In the genomic region with DNA sequence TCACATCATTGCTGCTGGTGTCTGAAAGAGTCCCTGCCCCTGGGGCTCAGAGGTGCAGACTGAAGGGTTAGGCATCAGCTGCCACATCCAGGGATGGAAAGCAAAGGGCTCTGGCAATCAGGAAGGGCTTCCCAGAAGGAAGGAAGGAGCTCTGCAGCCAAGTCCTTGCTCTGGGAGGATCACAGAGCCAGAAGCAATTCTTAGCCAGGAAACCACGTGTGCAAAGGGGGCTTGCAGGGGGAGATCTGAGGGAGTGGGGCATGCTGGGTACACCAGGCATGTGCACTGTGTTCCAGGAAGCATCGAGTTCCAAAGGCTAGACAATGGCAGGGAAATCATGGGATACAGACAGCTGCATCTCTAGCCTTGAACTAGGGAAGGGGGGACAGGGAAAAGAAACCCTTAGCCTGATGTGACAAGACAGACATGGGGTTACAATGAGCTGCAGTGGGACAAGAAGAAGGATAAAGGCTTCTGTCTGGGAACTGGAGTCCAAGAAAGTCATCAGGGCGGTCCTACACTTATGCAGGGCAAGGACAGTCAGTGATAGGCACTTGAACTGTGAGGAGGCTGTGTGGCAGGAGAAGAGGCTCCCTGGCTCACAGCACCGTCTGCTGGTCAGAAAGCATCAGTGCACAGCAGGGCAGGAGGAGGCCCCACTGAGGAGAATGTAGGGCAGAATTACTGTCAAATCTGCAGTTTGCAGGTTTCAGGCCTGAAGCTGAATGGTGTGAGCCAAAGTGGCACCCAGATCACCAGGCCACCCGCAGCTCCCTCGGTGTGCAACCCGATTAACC, we compare ENCODE assay signal across 8 mouse cellular contexts. TPM values are rescaled to one million over a fixed set of nuclear protein-coding genes. Genes with fewer than 3 reads are reported as not detected.
DNase-seq lines count a peak whose midpoint lies in the region; ATAC-seq lines count a peak whose summit lies in the region.
"Had no signal": no experiment of that assay in that cellular context is flagged by ENCODE, and none has a peak within 500 bp of the region (broad histone marks: within the 10 kb centered on the region; RNA-seq: fewer than 3 reads in every experiment).

No protein-coding gene starts in this region.

- DNase-seq in adrenal gland, postnatal 10 days: peak; percentile 76
- DNase-seq in embryo, embryonic 10.5 days (ENCODE audit: low spot score): peak; percentile 61
- peak; percentile 41 to 47 for DNase-seq in gastrocnemius, postnatal 36 days
- DNase-seq in kidney, adult 11 months: peak; percentile 19
- DNase-seq in left cerebral cortex, postnatal 14 days (ENCODE audit: low spot score in 2 of 2): peak; percentile 55 to 72
- peak; percentile 42 for DNase-seq in right cerebral cortex, postnatal 4 days

- intact Hi-C loops in gastrocnemius, postnatal 36 days (cut with DNase I): loop anchor here (1.0 to 5.0 kb wide), 2 partner anchors 83 to 163 kb away; no protein-coding TSS in a partner anchor
- intact Hi-C loops in left cerebral cortex, postnatal 14 days (cut with DNase I): loop anchor here (1.0 to 5.0 kb wide), 2 partner anchors 83 to 158 kb away; no protein-coding TSS in a partner anchor

- peak; percentile 94 for ATAC-seq in megakaryocyte progenitor cell, adult 5-6 weeks (replicated peaks; ENCODE audit: poor library complexity)

RNA-seq across cellular contexts. Expression of gene Csf2rb, which starts 14.3 kb away (rescaled TPM):
- 10 to 100 TPM; 18.4 to 20.1 TPM for total RNA-seq in adrenal gland, postnatal 10 days (2021)
- total RNA-seq in gastrocnemius, postnatal 36 days (2021): 1 to 10 TPM in 1 of 2 experiments, under 1 TPM in 1; 0.69 to 1.2 TPM
- 1 to 10 TPM; 1.5 to 1.7 TPM for total RNA-seq in left cerebral cortex, postnatal 14 days (2021)
- 52.6 and 56.2 TPM in 2 replicates for total RNA-seq in megakaryocyte progenitor cell, adult 5-6 weeks (2015)
- total RNA-seq in megakaryocyte progenitor cell, adult 5-6 weeks (2017): 48.5 and 55.8 TPM in 2 replicates

RNA-seq across cellular contexts. Expression of gene Csf2rb2, which starts 34.3 kb away (rescaled TPM):
- total RNA-seq in adrenal gland, postnatal 10 days (2021): 1 to 10 TPM; 5.8 to 6.3 TPM
- total RNA-seq in gastrocnemius, postnatal 36 days (2021): under 1 TPM; 0.31 to 0.44 TPM
- total RNA-seq in left cerebral cortex, postnatal 14 days (2021): under 1 TPM; 0.64 to 0.72 TPM
- total RNA-seq in megakaryocyte progenitor cell, adult 5-6 weeks (2015): 4.2 and 4.7 TPM in 2 replicates
- 0.98 and 1.7 TPM in 2 replicates for total RNA-seq in megakaryocyte progenitor cell, adult 5-6 weeks (2017)

RNA-seq across cellular contexts. Expression of gene Tex33, which starts 55.9 kb away (rescaled TPM):
- not detected for total RNA-seq in adrenal gland, postnatal 10 days (2021)
- not detected for total RNA-seq in gastrocnemius, postnatal 36 days (2021)
- not detected for total RNA-seq in left cerebral cortex, postnatal 14 days (2021)
- total RNA-seq in megakaryocyte progenitor cell, adult 5-6 weeks (2015): not detected in 2 replicates
- not detected in 2 replicates for total RNA-seq in megakaryocyte progenitor cell, adult 5-6 weeks (2017)
- total RNA-seq: gastrocnemius, postnatal 4 days had no signal

Comparison
In these comparisons a context has a peak if more than half of its experiments do, and no peak if none do; other contexts are left out.
1. Peak in every context shown above with its lines: DNase-seq and ATAC-seq.
2. DNase-seq: peak in every context shown above with its lines; median percentile 76 in adrenal gland, postnatal 10 days; 64 in left cerebral cortex, postnatal 14 days; 61 in embryo, embryonic 10.5 days; 44 in gastrocnemius, postnatal 36 days; 42 in right cerebral cortex, postnatal 4 days; 19 in kidney, adult 11 months.
3. RNA of gene Csf2rb, which starts 14.3 kb away (total RNA-seq): 48.5 to 56.2 TPM in megakaryocyte progenitor cell, adult 5-6 weeks and 18.4 to 20.1 TPM in adrenal gland, postnatal 10 days; 1.5 to 1.7 TPM in left cerebral cortex, postnatal 14 days and 0.69 to 1.2 TPM in gastrocnemius, postnatal 36 days; every median in the first group is over 4 times any median in the second.